Comparison of ENCODE assay signal across 22 mouse cellular contexts in genomic region chr7:135169936-135170335, GRCm38 (mm10).
A peak's percentile ranks its signal among the peaks of the same experiment; 100 is the strongest.
DNase-seq lines count a peak whose midpoint lies in the region; ATAC-seq and TF ChIP-seq lines count a peak whose summit lies in the region.
"Had no signal": no experiment of that assay in that cellular context is flagged by ENCODE, and none has a peak within 500 bp of the region (broad histone marks: within the 10 kb centered on the region; RNA-seq: fewer than 3 reads in every experiment).

No protein-coding gene starts in this region.

- DNase-seq in forebrain, embryonic 10.5 days (ENCODE audit: extremely low spot score, low spot score): no peak
- DNase-seq in forebrain, postnatal 0 days: no peak
- DNase-seq in retina, embryonic 14.5 days (ENCODE audit: low spot score): peak; percentile 44
- no peak for DNase-seq in retina, postnatal 1 day
- DNase-seq in ES-E14 (ENCODE audit: low read depth, low spot score) (peak; percentile 13), ZHBTc4 (ENCODE audit: low read depth, low spot score) (peak; percentile 52)
- DNase-seq in thymus, adult 2 months: no peak
- no peak for DNase-seq in spleen, postnatal 14 days (ENCODE audit: low spot score in 2 of 2)
- DNase-seq: adrenal gland, adult 2 months; adrenal gland, postnatal 10 days; adrenal gland, postnatal 25 days; cerebellum, adult 11 months; cerebellum, adult 18-20 months; cerebellum, adult 8-10 months; cerebellum, adult 9-11 months; cerebellum, postnatal 14 days; cerebellum, postnatal 36 days had no signal

- no peak overlapping the region for H3K4me2 ChIP-seq in forebrain, postnatal 0 days (ENCODE audit: low read depth)
- H3K4me2 ChIP-seq: embryonic facial prominence, embryonic 13.5 days; embryonic facial prominence, embryonic 15.5 days; forebrain, embryonic 13.5 days; forebrain, embryonic 15.5 days had no signal

- no peak for TF ChIP-seq CTCF in forebrain, postnatal 0 days (IDR thresholded peaks at IDR 0.05; ENCODE audit: low read depth)
- no peak for TF ChIP-seq CTCF in thymus, adult 2 months (IDR thresholded peaks at IDR 0.05; ENCODE audit: borderline replicate concordance, control insufficient read depth, extremely low read depth, insufficient read depth, low read length, poor library complexity)

- in situ Hi-C loops in ES-E14 (cut with MboI; ENCODE audit: low sequenced_read_pairs in 2 of 2, unreplicated experiment in 2 of 2): no loop called here

- peaks cover 24% of the 10 kb centered on the region for H3K36me3 ChIP-seq in forebrain, embryonic 10.5 days (replicated peaks)
- no peaks in the 10 kb centered on the region for H3K36me3 ChIP-seq in forebrain, postnatal 0 days (ENCODE audit: insufficient read depth)
- peaks cover 7% of the 10 kb centered on the region; the same call in 1 of the 2 replicates for H3K36me3 ChIP-seq in ES-E14 (ENCODE audit: control insufficient read depth, insufficient read depth, low read length, poor library complexity, severe bottlenecking)
- no peaks in the 10 kb centered on the region for H3K36me3 ChIP-seq in thymus, adult 2 months (ENCODE audit: control insufficient read depth, insufficient read depth, low read length)
- H3K36me3 ChIP-seq: forebrain, embryonic 15.5 days had no signal

- whole genome bisulfite sequencing in forebrain, embryonic 10.5 days: 73% methylated on average over 4 of the region's 4 CpGs
- WGBS in forebrain, postnatal 0 days: 67% methylated on average over 4 of the region's 4 CpGs
- WGBS in thymus, adult 2 months: 94% methylated on average over 4 of the region's 4 CpGs

- peaks cover 14% of the 10 kb centered on the region for H3K4me1 ChIP-seq in forebrain, embryonic 10.5 days
- no peaks in the 10 kb centered on the region for H3K4me1 ChIP-seq in forebrain, postnatal 0 days (ENCODE audit: insufficient read depth)
- H3K4me1 ChIP-seq in ES-E14 (ENCODE audit: control insufficient read depth in 2 of 2, insufficient read depth in 2 of 2, low read length in 2 of 2, poor library complexity in 1 of 2): peaks cover 0 to 7% of the 10 kb centered on the region in 2 experiments; a peak in 1 of 4 replicates
- H3K4me1 ChIP-seq in thymus, adult 2 months (replicated peaks; ENCODE audit: control insufficient read depth, insufficient read depth, low read length): no peaks in the 10 kb centered on the region
- H3K4me1 ChIP-seq: embryonic facial prominence, embryonic 13.5 days; embryonic facial prominence, embryonic 15.5 days; forebrain, embryonic 13.5 days; forebrain, embryonic 15.5 days had no signal

- no peak for ATAC-seq in forebrain, postnatal 0 days
- ATAC-seq: forebrain, embryonic 13.5 days; forebrain, embryonic 15.5 days had no signal

- no peaks in the 10 kb centered on the region for H3K27me3 ChIP-seq in forebrain, embryonic 10.5 days (ENCODE audit: poor library complexity, severe bottlenecking)
- H3K27me3 ChIP-seq in forebrain, postnatal 0 days (ENCODE audit: insufficient read depth, low read length): no peaks in the 10 kb centered on the region
- H3K27me3 ChIP-seq in thymus, adult 2 months (ENCODE audit: control insufficient read depth, insufficient read depth, low read length): no peaks in the 10 kb centered on the region
- H3K27me3 ChIP-seq: embryonic facial prominence, embryonic 13.5 days; embryonic facial prominence, embryonic 15.5 days; forebrain, embryonic 13.5 days; forebrain, embryonic 15.5 days had no signal

- 0 out of 2 replicates have a peak overlapping the region, but pooled peaks have one; percentile 56 for H3K27ac ChIP-seq in forebrain, embryonic 10.5 days
- no peak overlapping the region for H3K27ac ChIP-seq in forebrain, postnatal 0 days (ENCODE audit: low read depth, low read length)
- no peak overlapping the region for H3K27ac ChIP-seq in ES-E14 (ENCODE audit: insufficient read depth, low read depth, low read length, poor library complexity, severe bottlenecking)
- no peak overlapping the region for H3K27ac ChIP-seq in thymus, adult 2 months (ENCODE audit: control insufficient read depth, insufficient read depth, low read length)
- H3K27ac ChIP-seq: embryonic facial prominence, embryonic 13.5 days; embryonic facial prominence, embryonic 15.5 days; forebrain, embryonic 13.5 days; forebrain, embryonic 15.5 days had no signal

- no peaks in the 10 kb centered on the region for H3K9me3 ChIP-seq in forebrain, embryonic 10.5 days
- no peaks in the 10 kb centered on the region for H3K9me3 ChIP-seq in forebrain, postnatal 0 days (ENCODE audit: low read length)
- H3K9me3 ChIP-seq in ES-E14 (ENCODE audit: control insufficient read depth, insufficient read depth, low read depth, low read length): no peaks in the 10 kb centered on the region
- H3K9me3 ChIP-seq: embryonic facial prominence, embryonic 13.5 days; embryonic facial prominence, embryonic 15.5 days; forebrain, embryonic 13.5 days; forebrain, embryonic 15.5 days had no signal

- H3K9ac ChIP-seq in forebrain, postnatal 0 days: no peak overlapping the region
- no peak overlapping the region for H3K9ac ChIP-seq in ES-E14 (ENCODE audit: insufficient read depth, low read depth, low read length, poor library complexity, severe bottlenecking)
- H3K9ac ChIP-seq: embryonic facial prominence, embryonic 13.5 days; embryonic facial prominence, embryonic 15.5 days; forebrain, embryonic 13.5 days; forebrain, embryonic 15.5 days had no signal

- no peak overlapping the region for H3K4me3 ChIP-seq in forebrain, embryonic 10.5 days
- no peak overlapping the region for H3K4me3 ChIP-seq in forebrain, postnatal 0 days (ENCODE audit: low read depth, low read length)
- H3K4me3 ChIP-seq in ES-E14 (ENCODE audit: insufficient read depth in 1 of 2, low read depth in 1 of 2, low read length in 2 of 2, poor library complexity in 1 of 2, severe bottlenecking in 1 of 2): no peak overlapping the region
- no peak overlapping the region for H3K4me3 ChIP-seq in thymus, adult 2 months (ENCODE audit: control insufficient read depth, insufficient read depth, low read length)
- H3K4me3 ChIP-seq: embryonic facial prominence, embryonic 13.5 days; embryonic facial prominence, embryonic 15.5 days; erythroblast, embryonic 14.5 days; forebrain, embryonic 13.5 days; forebrain, embryonic 15.5 days had no signal

- no peak for TF ChIP-seq POLR2A in thymus, adult 2 months (IDR thresholded peaks at IDR 0.05; ENCODE audit: control insufficient read depth, extremely low read depth, insufficient read depth, low read length, poor library complexity)

TF ChIP-seq in ES-E14, 5 proteins besides CTCF, POLR2A, EP300 and RAD21:
- TF ChIP-seq ZNF384 (IDR thresholded peaks at IDR 0.05; ENCODE audit: low read depth, low read length) (no peak), CHD2 (IDR thresholded peaks at IDR 0.05; ENCODE audit: low read depth, low read length) (no peak), MAFK (IDR thresholded peaks at IDR 0.05; ENCODE audit: insufficient read depth, low read depth, low read length) (no peak), HCFC1 (IDR thresholded peaks at IDR 0.05; ENCODE audit: borderline replicate concordance, insufficient read depth, low read length) (no peak), ZC3H11A (IDR thresholded peaks at IDR 0.05; ENCODE audit: borderline replicate concordance, low read depth, low read length) (no peak)

Comparison
In these comparisons a context has a peak if more than half of its experiments do, and no peak if none do; other contexts are left out.
1. DNase-seq: peak in retina, embryonic 14.5 days (single experiment), ES-E14 (single experiment) and ZHBTc4 (single experiment); none in forebrain, embryonic 10.5 days (single experiment), forebrain, postnatal 0 days (single experiment), retina, postnatal 1 day (single experiment), thymus, adult 2 months (single experiment) and spleen, postnatal 14 days (0 of 2).